Mouse (Mus musculus) left cerebral cortex, adult 9 months (tissue): Measurements from ENCODE around the gene Clec16a.
A peak's percentile ranks its signal among the peaks of the same experiment; 100 is the strongest.

ENCODE experiments used
- DNase-seq, 2 experiments: peaks; one replicate each; pipeline ENCODE4 v3.0.0; 2022; ENCODE audit warnings: low spot score in 2 of 2

Gene Clec16a

DNA sequence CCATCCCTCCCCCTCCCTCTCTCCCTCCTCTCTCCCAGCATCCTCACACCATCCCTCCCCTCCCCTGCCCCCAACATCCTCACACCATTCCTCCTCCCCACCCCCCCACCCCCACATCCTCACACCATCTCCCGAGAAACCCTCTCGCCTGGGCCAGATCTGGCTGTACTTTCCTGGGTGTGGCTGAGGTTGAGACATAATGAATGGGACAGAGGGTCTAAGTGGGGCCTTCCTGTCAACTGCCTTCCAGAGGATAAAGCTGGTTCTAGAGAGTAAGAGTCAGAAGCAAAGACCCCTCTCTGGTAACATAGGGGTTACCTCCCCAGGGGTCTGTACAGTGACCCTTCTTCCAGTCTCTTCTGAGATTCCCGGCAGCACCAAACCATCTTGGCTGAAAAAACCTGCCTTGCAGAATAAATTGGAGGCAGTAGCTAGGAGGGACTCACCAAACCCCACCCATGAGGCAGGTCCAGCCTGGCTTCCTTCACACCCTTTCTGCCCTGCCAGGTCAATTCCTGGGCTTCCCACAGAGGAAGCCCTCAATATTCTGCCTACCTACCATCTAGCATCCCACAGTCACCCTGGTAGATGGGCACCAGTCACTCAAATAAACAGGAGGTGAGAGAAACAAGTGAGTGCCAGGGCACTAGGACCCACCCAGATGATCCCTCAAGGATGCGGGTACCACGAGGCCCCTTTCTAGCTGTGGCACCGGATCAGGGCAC is 218.6 kb downstream of the Clec16a start:
- DNase-seq = no peak

DNA sequence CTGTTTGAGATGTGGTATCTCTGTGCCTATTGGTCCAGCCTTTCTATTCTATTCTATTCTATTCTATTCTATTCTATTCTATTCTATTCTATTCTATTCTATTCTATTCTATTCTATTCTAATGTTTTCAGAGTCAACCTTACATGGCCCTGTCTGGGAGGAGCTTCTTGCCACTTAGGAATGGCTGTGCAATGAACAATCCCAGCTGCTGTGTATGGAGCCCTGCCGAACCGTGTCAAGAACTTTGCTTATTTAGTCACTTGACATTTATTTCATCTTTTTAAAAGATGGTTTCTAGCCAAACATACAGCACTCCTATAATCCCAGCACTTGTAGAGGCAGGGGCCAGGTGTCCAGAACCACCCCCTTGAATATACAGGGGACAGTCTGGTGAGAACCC is 219.2 kb downstream of the Clec16a start:
- DNase-seq = no peak

DNA sequence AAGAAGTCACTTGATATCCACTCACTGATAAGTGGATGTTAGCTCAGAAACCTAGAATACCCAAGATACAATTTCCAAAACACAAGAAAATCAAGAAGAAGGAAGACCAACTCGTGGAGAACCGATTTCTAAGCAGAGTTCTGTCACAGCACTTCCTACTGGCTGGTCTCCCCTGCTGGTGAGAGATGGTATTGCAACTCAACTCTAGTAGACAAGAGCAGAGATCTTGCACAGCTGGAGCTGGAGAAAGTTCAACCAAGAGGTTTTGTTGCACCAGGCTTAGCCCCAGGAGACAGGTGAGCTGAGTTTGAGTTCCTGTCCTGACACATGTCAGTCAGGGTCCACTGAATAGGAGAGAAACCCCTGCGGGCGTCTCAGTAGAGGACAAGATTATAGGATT is 222.0 kb downstream of the Clec16a start:
- DNase-seq = peak in 1 of 2 experiments; percentile 74

DNA sequence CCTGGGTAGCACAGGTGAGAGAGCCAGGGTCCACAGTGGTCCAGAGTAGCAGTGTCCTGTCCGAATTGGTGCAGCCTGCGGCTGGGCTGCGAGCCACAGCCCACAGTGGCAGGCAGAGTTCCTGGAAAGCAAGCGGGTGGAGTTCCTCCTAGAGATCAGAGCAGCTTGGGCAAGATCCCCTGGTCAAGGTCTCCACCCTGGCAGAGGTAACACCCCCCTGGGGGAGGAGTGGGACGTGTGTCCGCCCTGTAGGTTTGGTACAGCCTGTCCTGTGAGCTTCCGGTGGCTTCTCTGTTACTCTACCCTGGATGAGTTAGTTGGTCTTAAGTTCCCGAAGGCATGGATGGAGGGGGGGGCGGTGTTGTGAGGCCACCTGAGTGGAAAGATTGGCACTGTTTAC is 223.7 kb downstream of the Clec16a start:
- no peak for DNase-seq

DNA sequence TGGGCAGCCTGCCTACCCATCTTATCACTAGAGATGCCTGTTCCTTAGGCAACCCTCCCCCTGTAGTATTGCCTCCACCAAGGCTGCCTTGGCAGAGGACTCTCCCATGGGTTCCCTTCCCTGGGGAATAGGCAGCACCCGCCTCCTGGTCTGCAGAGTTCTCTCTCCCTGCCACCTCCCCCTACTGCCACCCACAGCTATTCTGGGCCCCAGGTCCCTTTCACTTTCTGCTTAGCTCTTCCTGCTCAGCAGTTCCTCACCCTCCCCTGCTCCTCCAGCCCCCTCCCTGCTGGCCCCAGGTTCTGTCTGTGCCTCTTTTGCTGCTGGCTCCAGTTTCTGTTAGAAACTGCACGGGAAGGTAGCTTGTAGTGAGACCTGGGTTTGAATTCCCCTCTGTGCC is 224.5 kb downstream of the Clec16a start:
- DNase-seq = peak in 1 of 2 experiments; percentile 39

DNA sequence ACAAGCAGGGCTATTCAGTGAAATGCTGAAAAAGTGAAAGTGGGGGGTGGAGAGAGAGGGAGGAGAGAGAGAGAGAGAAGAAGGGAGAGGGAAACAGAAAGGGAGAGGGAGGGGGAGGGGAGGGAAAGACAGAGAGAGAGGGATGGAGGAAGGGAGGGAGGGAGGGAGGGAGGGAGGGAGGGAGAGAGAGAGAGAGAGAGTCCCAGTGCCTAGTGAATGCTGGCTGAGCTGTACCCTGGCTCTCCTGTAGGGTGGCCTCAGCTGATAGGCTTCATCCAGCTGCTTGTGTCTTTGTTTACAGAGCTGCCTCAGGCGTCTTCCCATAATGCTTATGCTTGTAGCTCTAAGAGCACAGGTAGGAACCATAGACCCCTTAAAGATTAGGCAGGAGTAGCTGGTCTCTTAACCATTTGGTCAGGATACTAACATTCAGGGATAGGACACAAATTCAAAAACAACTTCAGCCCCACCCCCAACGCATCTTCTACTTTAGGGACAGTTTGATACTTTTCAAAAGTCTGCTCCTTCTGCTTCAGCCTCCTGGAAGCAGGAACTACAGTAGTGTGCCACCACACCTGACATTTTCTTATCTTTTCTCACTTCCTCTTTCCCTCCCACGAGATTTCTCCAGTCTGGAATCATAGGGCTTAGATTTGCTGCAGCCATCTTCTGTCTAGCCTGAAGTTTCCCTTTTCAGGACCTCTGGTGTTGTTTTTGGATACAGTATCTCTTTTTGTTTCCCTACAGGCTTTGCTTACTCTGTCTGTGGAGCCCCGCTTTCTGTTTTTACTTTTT is 225.6 kb downstream of the Clec16a start:
- DNase-seq = no peak

DNA sequence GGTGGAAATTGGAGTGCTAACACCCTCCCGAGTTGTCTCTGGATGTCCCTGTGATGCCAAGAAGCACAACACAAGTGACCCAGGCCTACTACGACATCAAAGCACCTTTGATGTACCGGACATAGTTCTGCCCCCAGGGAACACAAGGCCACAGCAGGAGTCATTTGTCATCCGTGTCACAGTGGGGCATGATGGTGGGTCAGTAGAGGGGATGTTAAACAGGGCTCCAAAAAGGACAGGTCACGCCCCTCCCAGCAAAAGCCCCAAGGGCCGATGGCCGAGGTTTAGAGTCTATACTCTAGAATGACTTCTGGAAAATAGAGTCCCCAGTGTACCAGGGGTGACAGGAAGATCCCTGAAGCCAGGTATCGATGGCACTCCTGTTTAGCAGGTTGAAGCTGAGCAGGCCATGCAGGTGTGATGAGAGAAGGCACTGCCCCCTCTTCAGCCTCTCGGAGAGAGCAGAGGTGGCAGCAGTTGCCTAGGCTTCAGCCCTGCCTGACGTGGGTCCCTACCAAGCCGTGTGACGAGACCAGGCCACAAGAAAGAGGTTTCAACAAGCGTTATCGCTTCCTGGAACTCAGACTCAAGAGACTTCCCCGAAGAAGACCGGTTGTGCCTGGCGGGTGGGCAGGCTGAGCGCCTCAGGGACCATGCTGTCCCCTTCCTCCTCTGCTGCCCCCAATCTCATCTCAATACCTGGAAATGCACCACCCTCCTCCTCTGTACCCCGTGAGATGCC is 226.8 kb downstream of the Clec16a start:
- no peak for DNase-seq

DNA sequence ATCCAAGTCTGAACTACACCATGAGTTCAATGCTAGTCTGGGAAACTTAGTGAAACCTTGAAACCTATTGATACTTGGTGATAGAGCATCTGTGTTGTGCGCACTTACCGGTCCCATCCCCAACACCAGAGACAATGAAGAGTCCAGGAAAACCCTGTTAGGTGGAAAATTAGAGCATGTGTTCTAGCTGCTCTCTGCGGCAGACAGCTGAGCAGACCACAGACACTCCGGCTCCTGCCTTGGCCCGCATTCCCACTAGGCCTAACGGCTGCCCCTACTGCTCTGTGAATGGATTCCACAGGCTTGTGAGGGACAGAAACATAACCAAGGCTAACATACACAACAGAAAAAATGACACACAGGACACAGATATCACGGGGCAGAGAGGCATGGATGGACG is 228.4 kb downstream of the Clec16a start:
- DNase-seq = no peak

DNA sequence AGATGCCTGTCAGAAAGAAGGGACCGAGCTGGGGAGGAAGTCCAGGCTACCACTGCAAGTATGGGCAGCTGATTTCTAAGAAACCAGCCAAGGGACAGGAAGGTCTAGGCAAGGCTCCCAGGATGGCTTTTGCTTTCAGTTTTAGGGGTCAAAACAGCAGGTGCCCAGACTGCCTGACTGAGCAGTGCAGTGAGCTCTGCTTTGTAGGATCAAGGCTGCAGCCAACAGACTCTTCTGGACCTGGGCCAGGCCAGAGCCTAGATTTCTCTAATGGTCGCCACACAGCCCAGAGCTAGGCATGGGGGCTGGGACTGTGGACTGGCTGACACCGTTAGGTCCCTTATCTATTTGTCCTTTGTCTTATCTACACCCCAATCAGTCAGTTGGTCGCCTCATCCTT is 229.6 kb downstream of the Clec16a start:
- no peak for DNase-seq

DNA sequence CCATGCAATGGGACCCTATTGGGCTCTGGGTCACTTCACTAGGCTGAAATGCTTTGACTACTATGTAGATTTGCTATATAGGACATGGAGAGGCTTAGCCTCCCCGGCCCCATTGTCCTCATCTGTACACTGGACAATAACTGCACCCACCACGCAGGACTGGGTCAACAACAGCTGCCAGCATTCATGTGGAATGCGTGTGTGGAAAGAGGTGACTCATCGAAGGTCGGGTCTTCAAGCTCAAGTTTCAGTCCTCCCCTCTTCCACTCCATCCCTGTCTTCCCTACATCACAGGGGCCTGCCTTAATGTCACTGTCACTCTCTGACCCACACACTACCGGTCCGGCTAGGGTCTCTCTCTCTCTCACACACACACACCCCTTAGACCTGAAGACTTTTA is 231.2 kb downstream of the Clec16a start:
- no peak for DNase-seq

DNA sequence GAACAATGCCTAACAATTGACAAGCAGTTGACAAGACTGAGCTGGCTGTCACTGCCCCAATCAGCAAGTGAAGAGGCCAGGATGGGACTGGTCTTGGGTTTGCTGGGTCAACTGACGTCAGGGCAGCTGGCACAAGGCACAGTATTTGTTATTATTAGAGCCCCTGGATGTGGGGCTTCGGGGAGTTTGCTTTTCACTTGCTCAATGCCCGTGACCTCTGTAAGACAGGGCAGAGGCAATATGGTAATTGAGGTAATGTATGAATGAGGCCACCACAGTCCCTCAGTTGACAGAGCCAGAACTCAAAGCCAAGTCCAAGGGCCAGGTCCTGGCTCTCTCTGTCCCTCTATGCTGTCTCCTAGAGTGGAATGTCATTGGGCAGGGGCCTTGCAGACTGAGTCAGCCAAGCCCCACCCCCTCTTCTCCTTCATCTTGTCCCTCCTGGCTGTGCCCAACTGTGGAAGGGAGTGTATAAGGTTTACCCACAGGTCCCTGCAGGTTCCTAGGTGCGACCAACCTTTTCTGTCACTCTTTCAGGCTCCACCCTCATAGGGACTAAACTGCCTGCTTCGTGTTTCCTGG is 232.5 kb downstream of the Clec16a start:
- no peak for DNase-seq

DNA sequence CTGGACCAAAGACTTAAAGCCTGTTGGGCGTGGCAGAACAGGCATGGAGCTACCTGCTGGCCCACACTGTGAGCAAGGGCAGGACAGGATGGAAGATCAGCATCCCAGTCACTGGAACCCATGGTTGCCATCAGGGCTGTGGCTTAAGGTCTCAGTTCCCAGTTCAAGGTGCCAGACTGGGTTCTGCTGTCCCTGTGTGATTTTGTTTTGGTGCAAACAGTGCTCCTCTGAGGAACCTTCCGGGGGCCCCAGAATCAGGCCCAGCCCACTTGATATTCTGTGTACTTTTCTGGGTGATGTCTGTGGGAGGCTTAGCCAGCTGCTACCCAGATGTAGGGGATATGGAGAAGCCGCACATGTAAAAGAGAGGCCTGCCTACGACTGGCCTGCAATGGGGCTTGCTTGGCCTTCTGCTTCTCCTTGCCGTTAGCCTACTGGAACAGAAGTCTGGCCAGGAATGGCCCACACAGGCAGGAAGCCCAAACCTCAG is 235.5 kb downstream of the Clec16a start:
- DNase-seq = no peak

DNA sequence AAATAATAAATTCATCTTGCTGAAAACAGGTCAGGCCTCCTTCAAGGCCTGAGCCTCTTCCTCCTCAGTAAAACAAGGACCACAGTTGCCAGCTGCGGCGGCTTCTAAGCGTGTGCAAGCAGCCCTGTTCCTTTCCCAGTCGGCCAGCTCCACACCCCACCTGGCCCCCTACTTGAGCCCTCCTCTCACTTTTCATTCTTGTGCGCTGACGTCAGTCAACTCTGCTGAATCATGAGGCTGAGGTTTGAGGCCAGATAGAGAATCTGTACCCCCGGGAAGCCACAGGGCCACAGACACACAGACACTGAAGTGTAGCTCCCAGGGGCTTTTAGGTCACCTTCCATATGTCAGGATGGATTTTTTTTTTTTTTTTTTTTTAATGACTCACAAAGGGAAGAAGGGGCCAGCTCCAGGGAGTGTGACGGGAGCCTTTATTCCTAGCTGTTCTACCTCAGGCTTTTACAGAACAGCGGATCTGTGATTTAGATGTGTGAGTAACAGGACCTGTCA is 236.8 kb downstream of the Clec16a start:
- DNase-seq = no peak

DNA sequence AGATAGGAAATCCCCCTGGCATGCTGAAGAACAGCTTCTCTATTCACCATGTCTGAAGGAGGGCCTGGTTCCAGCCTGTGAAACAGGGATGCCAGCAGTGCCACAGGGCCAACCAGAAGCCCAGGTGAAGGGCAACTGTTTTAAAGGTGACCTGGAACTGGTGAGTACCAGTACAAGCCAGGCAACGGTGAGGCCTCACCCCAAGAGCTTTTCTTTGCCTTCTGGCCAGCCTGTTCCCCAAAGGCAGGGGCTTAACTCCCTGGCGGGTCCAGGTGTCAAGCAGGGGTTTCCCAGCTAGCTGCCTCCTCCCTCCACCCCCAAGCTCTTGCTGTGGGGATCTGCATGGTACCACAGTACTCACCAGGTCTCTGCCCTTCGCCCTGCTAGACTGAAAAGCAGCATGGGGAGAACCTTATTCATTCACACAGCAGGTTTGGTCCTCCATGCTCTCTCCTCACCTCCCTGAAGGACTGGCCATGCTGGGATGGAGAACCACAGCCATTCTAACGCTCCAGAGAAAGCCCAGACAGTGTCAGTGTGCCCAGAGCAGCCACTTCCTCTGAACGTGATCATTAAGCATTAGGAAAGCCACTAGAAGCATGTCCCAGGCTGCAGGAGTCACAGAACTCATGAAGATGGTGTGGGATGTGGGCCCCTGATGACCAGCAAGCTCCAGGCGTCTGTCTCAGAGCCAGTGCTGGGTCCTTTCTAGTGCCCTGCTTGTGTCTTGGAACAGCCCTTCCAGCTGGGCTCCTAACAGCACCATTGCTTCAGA is 237.4 kb downstream of the Clec16a start:
- no peak for DNase-seq

DNA sequence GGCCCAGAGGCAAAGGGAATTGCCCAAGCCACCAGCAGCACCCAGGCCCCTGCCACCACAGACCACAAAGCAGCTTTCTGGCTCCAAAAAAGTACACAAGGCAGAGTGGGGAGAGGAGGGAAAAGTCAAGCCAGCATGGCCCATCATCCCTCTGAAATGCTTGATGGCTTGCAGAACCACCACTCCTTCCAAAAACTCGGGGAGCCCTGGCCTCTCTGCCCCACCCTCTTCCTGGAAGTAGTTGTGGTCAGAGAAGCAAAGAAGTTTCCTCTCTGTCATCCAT is 238.0 kb downstream of the Clec16a start:
- DNase-seq = no peak

DNA sequence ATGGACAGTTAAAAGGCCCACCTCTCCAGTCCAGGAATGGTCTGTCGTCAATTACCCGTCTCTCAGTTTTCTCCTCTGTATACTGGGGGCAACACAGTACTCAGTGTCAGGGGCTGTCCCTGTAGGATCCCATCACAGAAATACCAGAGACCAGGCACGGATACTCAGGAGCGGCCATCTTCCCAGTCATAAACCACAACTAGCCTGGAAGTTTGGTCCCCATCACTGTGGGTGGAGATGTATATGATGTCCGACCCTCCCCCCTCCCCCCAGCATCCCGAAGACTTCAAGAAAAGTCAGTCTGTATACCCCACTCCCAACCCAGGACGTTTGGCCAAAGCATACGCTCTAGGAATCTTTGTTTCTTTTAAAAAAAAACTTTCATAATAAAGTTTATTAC is 238.3 kb downstream of the Clec16a start:
- DNase-seq = no peak

DNA sequence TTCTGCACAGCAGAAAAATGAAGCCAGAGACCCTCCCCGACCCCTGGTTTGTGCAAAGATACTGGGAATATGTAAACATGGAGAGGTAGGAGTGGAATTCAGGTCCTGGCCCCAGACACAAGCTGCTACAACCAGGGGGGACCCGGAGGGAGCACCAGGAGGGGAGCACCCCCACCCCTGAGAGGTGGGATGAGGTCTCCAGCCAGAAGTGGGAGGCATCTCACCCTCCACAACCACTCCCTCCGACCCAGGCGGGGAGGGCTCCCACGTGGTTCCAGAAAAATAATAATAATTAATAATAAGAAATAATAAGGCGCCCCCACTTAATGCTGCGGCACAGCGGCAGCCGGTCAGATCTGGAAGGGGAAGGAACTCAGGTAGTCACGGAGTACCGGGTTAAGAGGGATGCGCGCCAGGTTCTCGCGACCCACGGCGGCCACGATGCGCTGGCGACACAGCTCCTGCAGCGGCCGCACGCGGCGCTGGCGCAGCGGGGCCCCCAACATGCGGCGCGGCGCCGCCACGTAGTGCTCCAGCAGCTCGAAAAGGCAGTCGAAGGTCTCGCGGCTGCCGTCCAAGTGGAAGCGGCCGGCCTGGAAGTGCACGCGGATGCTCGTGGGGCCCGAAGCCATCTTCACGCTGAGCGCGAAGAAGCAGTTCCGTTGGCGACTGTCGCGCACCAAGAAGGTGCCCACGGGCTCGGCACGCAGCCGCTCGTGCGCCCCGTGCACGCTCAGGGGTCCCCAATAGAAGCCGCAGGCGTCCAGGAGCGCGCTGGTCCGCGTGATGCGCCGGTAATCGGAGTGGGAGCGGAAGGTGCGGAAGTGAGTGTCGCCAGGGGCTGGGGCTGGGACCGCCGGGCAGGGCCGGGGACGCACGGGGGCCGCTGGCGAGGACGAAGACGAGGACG is 239.0 kb downstream of the Clec16a start:
- DNase-seq = no peak

DNA sequence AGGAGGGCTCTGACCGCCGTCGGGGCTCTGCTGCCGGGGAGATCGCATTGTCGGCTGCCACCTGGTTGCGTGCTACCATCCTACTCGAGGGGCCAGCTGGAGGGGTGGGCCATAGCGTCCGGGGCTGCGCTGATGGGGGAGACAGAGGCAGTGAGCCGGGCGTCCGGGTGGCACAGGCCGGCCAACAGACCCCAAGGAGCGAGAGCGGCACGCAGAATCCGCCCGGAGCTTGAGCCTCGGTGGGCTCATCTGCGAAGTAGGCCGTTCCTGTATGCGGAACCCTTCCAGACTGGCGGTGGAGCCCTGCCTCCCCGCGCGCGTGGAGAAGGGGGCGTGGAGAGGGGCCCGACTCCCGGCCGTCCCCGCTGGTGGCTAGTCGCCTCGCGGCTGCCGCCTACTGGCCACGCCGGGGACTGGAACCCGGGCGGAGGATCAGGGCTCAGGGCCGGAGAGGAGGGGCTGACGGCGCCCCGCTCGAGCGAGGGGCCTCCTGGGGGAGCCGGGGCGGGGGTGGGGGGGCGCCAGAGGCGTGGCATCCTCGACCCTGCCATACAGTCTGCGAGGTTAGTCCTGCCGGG is 239.7 kb downstream of the Clec16a start:
- DNase-seq = peak; percentile 40 to 81

DNA sequence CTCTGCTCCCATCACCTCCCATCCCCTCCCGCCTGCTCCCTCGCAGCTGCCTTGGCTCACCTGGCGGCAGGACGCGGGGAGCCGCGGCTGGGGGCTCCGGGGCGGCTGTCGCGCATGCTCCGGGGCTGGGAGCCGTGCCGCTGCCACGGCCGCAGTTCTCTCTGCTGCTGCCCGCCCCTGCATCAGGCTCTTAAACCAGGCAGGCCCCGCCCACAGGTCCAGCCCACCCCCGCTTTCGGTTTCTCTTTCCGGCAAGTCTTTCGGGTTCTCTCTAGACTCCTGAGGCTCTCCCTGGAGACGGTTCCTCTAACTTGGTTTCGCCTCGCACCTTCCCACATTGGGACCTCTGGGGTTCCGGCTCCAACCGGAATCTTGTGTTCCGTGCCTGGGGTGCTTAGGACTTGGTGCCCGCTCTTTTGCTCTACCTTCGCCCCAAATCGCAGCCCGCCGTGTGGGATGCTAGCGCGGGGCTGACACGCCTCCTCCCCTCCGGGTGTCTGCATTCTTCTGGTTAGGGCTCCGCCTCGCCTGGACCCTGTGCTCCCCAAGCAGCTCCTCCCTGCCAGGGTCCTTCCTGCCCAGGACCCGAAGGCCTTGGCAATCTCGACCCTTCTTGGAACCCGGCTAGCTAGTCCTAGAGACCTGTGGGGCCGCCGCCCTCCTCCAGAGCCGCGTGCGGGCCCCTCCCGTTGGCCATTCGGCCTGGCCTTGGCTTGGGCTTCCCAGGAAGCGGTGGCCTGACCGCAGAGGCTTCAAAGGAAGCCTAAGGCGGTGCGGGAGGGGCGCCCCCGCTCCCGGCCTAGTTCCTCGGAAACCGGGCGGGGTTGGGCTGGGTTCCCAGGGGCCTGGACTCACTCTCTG is 240.5 kb downstream of the Clec16a start, which contains the start of gene Socs1:
Gene Socs1, minus strand, starts transcription at position 166 of the 861 bp plus-strand sequence.
- DNase-seq = peak; percentile 37 to 78
